Mouse (Mus musculus) gastrocnemius, postnatal 10 days (tissue): ENCODE measurements around the gene Mrgpre. TPM values are rescaled to one million over a fixed set of nuclear protein-coding genes. Genes with fewer than 3 reads are reported as not detected.

ENCODE experiments used
- DNase-seq: peaks from one replicate; pipeline ENCODE4 v3.0.0; 2021; ENCODE audit warnings: mixed read lengths
- long read RNA-seq, 2 experiments: library from polyadenylated mRNA; stranded (forward); transcript quantifications; one replicate each; pipeline ENCODE4 v2.0.0; 2021
- total RNA-seq, 2 experiments: library from RNA; stranded (reverse); gene quantifications; 2 replicates each; pipeline ENCODE4 v1.2.3; 2021

Mrgpre gene
- total RNA-seq: 1 to 10 TPM; 1.2 to 1.5 TPM
- long read RNA-seq, experiment 1, transcript Mrgpre-201 (2 exons, 3,761 nt): major isoform, 5 of 5 reads
- long read RNA-seq, experiment 1, partial matches to known transcripts: 0 of 5 reads
- long read RNA-seq, experiment 1, other reads (novel, unspliced or antisense): 0 of 5 reads
- long read RNA-seq, experiment 2, partial matches to known transcripts: 0 of 2 reads
- long read RNA-seq, experiment 2, other reads (novel, unspliced or antisense): 0 of 2 reads

- peak; percentile 81 for DNase-seq
Observed at GRCm38 (mm10) chr7:143783996-143784829, at the start of gene Mrgpre. Gene Mrgpre (minus strand): TSS chr7:143784500.

DNA sequence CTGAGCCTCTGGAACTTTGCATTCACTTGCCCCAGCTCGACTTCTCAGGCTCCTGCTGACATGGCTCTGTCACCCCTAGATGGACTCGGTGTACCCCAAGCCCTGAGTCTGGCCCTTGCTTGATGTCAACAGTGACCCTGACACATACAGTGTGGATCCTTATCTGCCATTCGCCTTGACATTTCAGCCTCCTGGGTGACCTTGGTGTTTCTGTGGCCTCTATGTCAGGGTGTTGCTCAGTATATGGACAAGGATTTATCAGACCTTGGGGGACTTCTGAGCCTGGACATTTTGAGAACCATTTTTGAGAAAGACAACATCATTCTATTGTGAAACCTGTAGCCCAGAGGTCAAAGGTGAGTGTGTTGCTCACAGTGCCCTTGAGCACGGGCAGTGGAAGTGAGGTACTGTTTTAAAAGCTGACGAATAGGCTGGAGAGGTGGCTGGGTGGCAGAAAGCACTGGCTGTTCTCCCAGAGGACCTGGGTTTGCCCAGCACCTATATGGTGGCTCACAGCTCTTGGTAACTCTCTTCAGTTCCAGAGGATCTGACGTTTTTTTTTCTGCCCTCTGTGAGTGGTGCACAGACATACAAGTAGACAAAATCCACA is 49.4 kb upstream of the Mrgpre start:
- DNase-seq: no peak

DNA sequence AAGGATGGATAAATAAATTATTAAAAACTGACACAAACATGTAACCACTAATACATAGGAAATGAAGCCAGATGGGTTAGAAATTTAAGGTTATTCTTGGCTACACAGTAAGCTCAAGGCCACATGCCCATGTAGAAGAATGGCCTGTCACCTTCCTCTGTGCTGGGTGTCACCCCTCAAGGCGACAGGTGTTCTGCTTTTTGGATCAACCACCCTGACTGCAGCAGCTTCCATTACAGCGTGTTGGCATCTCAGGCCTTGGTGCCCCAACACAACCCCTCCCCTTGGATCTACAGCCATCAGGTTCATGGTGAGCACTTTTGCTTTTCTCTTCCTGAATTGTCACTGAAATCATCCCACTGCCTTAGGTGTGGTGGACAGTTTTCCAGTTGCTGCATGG is 48.3 kb upstream of the Mrgpre start:
- no peak for DNase-seq

GRCm38 (mm10) chr7:143832196-143832595 is 47.9 kb upstream of the Mrgpre start:
- DNase-seq: no peak

GRCm38 (mm10) chr7:143830399-143830798 is 46.1 kb upstream of the Mrgpre start:
- DNase-seq: no peak

DNA sequence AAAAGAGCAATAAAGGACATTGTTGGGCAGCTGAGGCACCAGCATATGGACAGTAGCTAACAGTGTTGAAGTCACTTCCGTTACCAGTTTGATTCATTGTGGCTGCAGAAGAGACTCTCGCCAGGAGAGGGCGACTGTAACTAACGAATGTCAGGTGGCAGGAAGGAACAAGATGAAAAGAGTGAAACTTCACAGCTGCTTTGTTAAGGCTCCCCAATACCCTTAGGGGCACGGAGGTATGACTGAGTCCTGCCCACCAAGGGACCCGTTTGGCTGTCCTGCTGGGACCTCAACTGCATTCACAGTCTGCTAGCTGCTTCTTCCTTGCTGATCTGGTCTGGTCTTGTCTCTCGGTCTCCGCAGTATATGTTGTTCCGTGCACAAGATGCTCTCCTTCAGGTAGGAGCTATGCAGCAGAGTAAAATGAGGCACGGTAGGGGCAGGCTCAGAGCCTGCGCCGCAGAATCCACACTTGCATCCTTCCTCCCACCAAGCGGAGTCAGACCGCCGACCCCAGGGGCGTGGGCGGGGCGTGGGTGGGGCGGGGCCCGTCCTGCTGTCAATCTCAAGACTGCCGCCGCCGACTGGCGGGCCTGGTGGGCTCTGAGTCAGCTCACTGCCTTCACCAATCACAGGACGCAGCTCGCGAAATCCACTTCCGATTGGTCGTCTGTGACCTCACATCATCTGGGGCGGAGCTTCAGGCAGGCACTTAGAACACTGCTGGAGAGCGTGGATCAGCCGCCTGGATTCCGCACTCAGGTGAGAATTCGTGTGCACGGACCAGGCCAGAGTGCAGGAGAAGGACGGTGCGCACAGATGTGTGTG is 45.4 kb upstream of the Mrgpre start:
- DNase-seq: peak; percentile 86

DNA sequence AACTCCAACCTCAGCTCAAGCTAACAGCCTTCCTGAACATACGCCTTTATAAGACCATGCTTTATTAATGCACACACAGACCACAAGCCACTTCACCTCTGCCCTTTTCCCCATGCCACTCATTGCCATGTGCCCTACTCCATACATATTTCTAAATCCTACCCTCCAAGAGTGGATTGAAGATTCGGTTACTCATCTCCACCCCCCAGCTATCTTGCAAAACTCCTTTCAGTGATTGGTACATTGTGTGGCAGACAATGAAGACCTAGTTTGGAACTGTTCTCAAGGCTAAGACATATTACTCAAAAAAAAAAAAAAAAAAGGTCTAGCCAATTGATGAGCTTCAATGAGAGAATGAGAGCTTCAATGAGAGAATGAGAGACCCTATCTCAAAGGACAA is 42.7 kb upstream of the Mrgpre start:
- DNase-seq: no peak

GRCm38 (mm10) chr7:143823266-143823605 is 38.9 kb upstream of the Mrgpre start:
- DNase-seq: no peak

GRCm38 (mm10) chr7:143822375-143823265 is 38.3 kb upstream of the Mrgpre start, which contains the start of the genes Nadsyn1 and Dhcr7:
Gene Nadsyn1 (minus strand): TSS chr7:143822849.
Gene Dhcr7 (plus strand): TSS chr7:143823145.
- peak; percentile 99 for DNase-seq

DNA sequence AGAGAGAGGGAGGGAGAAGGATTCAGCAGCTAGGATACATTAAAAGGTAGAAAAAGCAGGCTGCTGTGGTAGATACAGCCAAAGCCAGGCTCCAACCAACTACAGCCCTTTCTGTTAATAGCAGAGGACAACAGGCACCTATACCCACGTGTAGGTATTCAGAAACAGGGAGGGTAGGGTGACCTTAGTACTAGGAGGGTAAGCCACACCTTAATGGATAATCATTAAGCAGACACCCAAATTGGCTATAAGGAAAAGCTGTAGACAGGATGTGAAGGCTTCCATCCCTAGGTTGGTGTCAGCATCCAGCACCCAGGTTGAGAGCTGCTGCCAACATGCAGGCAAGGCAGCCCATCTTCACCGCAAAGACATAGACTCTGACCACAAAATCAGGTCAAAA is 36.9 kb upstream of the Mrgpre start:
- no peak for DNase-seq

DNA sequence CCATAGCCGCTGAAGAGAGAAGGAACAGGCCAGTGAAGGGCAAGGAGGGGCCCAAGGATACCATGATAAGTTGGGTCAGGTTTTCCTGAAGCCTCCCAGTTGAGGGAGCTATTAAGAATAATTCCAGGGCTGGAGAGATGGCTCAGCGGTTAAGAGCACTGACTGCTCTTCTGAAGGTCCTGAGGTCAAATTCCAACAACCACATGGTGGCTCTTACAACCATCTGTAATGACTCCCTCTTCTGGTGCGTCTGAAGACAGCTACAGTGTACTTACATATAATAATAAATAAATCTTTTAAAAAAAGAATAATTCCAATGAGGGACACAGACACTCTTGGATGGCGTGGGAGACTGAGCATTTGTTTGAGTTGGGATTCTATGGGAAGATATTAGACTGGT is 34.9 kb upstream of the Mrgpre start:
- no peak for DNase-seq

GRCm38 (mm10) chr7:143808909-143809308 is 24.6 kb upstream of the Mrgpre start:
- no peak for DNase-seq

DNA sequence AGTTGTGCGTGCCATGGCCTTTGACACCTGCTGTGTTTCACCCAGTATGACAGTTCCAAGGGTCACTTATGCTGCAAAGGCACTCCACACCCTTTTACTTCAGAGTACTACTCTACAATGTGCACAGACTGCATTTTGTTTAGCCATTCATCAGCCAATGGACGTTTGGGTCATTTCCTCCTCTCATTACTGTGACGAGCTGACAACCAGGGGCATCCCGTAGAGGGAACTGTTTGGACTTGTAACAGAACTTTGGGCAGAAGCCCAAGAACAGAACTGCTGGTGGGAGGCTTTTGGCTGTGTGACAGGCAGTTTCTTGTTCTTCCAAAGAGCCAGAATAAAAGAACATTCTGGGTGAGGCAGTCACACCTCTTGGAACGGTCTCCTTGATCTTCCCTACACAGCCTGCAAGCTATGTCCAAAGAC is 20.9 kb upstream of the Mrgpre start:
- DNase-seq: no peak

DNA sequence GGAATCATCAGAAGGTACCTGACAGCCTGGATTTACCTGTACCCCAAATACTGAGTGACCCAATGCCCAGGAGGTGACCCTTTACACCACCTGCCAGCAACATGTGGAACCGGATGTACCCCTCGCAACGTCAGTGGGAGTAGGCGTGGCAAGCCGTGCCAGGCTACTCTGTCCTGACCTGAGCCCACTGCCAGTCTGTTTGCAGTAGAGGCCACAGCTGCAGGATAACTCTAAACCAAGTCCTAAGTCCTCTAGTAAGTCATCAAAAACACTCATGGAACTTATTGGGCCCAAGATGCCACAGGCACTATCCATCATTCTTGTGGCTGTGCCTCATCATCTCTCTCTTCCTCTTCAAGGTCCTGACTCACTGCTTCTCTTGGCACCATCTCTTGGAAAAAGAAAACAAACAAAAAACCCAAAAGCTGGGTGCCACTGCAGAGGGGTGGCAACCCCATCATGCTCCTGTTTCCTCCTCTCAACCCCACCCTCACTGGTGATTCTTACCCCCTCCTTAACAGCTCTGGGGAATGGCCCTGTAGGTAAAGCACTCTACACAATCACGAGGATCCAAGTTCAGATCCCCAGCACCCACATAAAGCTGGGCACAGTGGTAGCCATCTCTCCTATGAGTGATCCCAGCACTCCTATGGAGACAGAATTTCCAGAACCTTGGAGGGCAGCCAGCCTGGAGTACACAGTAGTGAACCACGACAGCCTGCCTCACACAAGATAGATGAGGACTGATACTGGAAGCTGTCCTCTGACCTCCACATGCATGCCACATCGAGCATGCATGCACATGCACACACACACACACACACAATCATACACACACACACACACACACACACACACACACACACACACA is 17.1 kb upstream of the Mrgpre start:
- DNase-seq: no peak

DNA sequence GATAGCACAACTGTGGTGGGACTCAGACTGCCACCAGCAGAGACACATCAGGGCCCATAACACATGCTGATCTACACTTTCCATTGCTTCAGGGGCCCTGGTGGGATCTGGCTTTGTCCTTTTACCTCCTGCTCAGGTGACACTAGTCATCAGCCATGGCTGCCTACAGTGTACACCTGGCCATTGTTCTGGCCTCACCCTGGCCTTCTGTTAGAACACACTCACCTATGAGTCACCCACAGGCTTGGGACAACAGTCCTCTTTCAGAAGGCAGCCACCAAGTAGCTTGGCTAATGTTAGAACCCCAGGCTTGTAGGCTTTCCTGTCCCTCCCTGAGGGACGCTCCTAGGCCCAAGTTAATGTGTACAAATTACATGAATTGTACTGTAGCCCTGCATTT is 16.5 kb upstream of the Mrgpre start:
- no peak for DNase-seq

DNA sequence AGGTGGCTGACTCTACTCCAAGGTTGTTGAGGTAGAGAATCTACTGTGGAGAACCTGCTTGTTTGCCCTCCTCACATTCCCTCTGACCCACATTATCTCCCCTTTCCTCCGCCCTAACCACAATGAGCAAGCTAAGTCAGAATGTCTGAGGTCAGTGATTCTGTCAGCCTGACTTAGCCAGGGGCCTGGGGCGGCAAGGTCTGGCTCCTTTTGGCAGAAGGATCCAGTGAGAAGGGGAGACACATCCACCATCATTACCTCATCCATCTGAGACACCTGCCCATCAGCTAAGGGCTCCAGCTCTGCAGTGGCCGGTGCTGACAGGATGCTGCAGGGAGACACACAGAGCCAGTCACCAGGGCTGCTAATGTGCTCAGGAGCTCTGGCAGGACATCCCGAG is 14.5 kb upstream of the Mrgpre start:
- DNase-seq: no peak

DNA sequence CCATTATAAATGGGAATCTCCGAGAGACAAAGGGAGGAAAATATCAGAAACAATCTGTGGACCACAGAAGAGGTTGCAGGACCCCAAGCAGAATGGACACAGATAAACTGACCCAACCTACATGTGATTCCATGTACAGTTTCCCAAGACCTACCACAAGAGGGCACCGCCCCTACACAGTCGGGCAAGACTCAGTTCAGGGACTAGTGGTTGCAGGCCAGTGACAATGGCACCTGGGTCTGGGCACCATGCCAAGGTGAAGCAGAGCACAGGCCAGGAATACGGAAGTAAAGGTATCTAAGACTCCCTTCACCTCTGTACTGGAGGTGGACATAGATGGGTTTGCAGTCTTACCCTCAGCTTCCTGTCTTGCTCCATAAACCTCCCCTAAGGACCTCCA is 8.8 kb upstream of the Mrgpre start:
- no peak for DNase-seq

GRCm38 (mm10) chr7:143792336-143792985 is 8.2 kb upstream of the Mrgpre start:
- DNase-seq: no peak

DNA sequence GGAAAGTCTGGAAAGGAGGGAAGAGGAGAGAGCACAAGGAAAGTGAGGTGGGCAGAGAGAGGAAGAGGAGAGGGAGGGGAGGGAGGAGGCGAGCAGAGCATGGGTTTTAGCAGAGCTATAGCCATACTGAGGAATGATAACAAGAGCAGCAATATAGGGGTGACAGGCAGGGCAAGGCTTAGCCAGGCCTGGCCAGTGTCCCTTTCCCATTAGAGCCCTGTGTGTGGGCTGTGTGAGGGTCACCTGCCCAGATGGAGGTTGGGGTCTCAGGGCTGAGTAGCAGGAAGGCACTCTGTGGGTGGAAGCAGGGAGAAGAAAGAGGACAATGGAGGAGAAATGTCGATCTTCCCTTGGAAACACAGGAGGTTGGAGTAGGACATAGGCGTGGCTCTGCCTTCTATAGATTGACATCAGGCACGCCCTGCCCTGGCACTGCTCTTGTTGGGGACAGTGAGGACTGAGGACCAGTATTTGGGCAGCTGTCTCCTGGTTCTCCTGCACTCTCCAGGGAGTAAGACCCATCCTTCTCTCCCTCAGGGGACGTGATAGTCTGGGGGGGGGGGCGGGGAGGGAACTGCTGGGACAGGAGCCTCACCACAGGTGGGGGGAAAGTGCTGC is 813 bp downstream of the Mrgpre start:
- DNase-seq: no peak
